Mouse (Mus musculus) embryonic facial prominence, embryonic 11.5 days (tissue): ENCODE results near the gene Fgfr2. TPM values are rescaled to one million over a fixed set of nuclear protein-coding genes. Genes with fewer than 3 reads are reported as not detected.
A peak's percentile ranks its signal among the peaks of the same experiment; 100 is the strongest.

Experiments
- ATAC-seq: fragments of 200-750 bp; cut with Nextera tagmentation; replicated peaks from 2 replicates; pipeline ENCODE4 v1.8.0; 2017; ENCODE audit warnings: low read depth; ENCODE audit not compliant: insufficient number of reproducible peaks, low FRiP score, low TSS enrichment
- DNase-seq: peaks from one replicate; pipeline ENCODE4 v3.0.0-alpha.2; 2015; ENCODE audit warnings: low spot score
- H3K27ac ChIP-seq: fragments of 300-500 bp; sonication (generic); replicated peaks from 2 replicates; pipeline ENCODE4 v1.5.1; 2014; ENCODE audit warnings: mild to moderate bottlenecking, low read depth, low read length, control low read depth
- H3K27me3 ChIP-seq: fragments of 300-500 bp; sonication (generic); 2 replicates; pipeline ENCODE4 v1.6.1; 2014; ENCODE audit warnings: mild to moderate bottlenecking, low read length, moderate library complexity, mixed read lengths; ENCODE audit not compliant: control insufficient read depth, insufficient read depth
- H3K36me3 ChIP-seq: fragments of 300-500 bp; sonication (generic); replicated peaks from 2 replicates; pipeline ENCODE4 v1.6.1; 2014; ENCODE audit warnings: low read depth, mild to moderate bottlenecking, low read length, moderate library complexity, mixed read lengths; ENCODE audit not compliant: control insufficient read depth, insufficient read depth
- H3K4me1 ChIP-seq: fragments of 300-500 bp; sonication (generic); 2 replicates; pipeline ENCODE4 v1.6.1; 2014; ENCODE audit warnings: low read length, mixed read lengths; ENCODE audit not compliant: control insufficient read depth, insufficient read depth
- H3K4me2 ChIP-seq: fragments of 300-500 bp; sonication (generic); 2 replicates; pipeline ENCODE4 v1.6.1; 2014; ENCODE audit warnings: low read depth, mild to moderate bottlenecking, control low read depth, low read length, moderate library complexity
- H3K4me3 ChIP-seq: fragments of 300-500 bp; sonication (generic); 2 replicates; pipeline ENCODE4 v1.5.1; 2014; ENCODE audit warnings: low read depth, low read length, control low read depth
- H3K9ac ChIP-seq: fragments of 300-500 bp; sonication (generic); replicated peaks from 2 replicates; pipeline ENCODE4 v1.6.1; 2014; ENCODE audit warnings: mild to moderate bottlenecking, control low read depth, low read length
- H3K9me3 ChIP-seq: fragments of 300-500 bp; sonication (generic); replicated peaks from 2 replicates; pipeline ENCODE4 v1.6.1; 2016; ENCODE audit warnings: mild to moderate bottlenecking, low read length, inconsistent platforms, mixed read lengths; ENCODE audit not compliant: control insufficient read depth
- WGBS: fragments of 180-500 bp; shearing (Covaris S2); extraction: QIAGEN DNeasy Blood & Tissue Kit; methylation state at CpG from one replicate; pipeline ENCODE4 v1.1.7; 2014; 5-methylcytosine and 5-hydroxymethylcytosine counted together
- polyA plus RNA-seq: library from polyadenylated mRNA; unstranded; fragments of >200 nt; fragmentation: Nextera tagmentation; extraction: Ambion mirVana; gene quantifications from 2 replicates; pipeline ENCODE4 v1.2.1, GENCODE M21; 2014

Gene Fgfr2
- polyA plus RNA-seq, 1 experiment from 2014 or later: 75.6 TPM

- Histone ChIP-seq H3K27me3 (no peaks in the 10 kb centered on the region), H3K4me3 (no peak overlapping the region), H3K4me2 (no peak overlapping the region), H3K27ac (no peak overlapping the region), H3K36me3 (no peaks in the 10 kb centered on the region), H3K4me1 (peaks cover 16% of the 10 kb centered on the region), H3K9me3 (no peaks in the 10 kb centered on the region), H3K9ac (no peak overlapping the region)
- peak; percentile 93 for DNase-seq
- peak; percentile 63 for ATAC-seq
- WGBS: 15% methylated on average over 9 of the region's 9 CpGs
Observed at GRCm38 (mm10) chr7:132656075-132656474, 467.1 kb downstream of the Fgfr2 start.

GRCm38 (mm10) chr7:132654412-132654811 is 468.7 kb downstream of the Fgfr2 start:
- no peak for ATAC-seq
- DNase-seq: no peak
- H3K9ac ChIP-seq: no peak overlapping the region
- no peak overlapping the region for H3K27ac ChIP-seq
- H3K4me1 ChIP-seq: peaks cover 16% of the 10 kb centered on the region
- H3K36me3 ChIP-seq: no peaks in the 10 kb centered on the region
- no peak overlapping the region for H3K4me2 ChIP-seq
- H3K27me3 ChIP-seq: no peaks in the 10 kb centered on the region
- 70% methylated on average over 3 of the region's 3 CpGs for WGBS
- H3K4me3 ChIP-seq: no peak overlapping the region
- no peaks in the 10 kb centered on the region for H3K9me3 ChIP-seq

GRCm38 (mm10) chr7:132646514-132646913 is 476.6 kb downstream of the Fgfr2 start:
- H3K27ac ChIP-seq: no peak overlapping the region
- H3K4me3 ChIP-seq: no peak overlapping the region
- no peaks in the 10 kb centered on the region for H3K27me3 ChIP-seq
- H3K9ac ChIP-seq: no peak overlapping the region
- no peak for DNase-seq
- no peak for ATAC-seq
- no peak overlapping the region for H3K4me2 ChIP-seq
- H3K4me1 ChIP-seq: no peaks in the 10 kb centered on the region
- no peaks in the 10 kb centered on the region for H3K36me3 ChIP-seq
- H3K9me3 ChIP-seq: no peaks in the 10 kb centered on the region
- WGBS: 97% methylated on average over 1 of the region's 1 CpGs

- Histone ChIP-seq H3K9ac (no peak overlapping the region), H3K27ac (no peak overlapping the region), H3K27me3 (no peaks in the 10 kb centered on the region), H3K4me1 (no peaks in the 10 kb centered on the region), H3K4me3 (no peak overlapping the region), H3K9me3 (no peaks in the 10 kb centered on the region), H3K36me3 (no peaks in the 10 kb centered on the region), H3K4me2 (no peak overlapping the region)
- 83% methylated on average over 11 of the region's 11 CpGs for WGBS
- DNase-seq (no peak), ATAC-seq (no peak)
Observed at GRCm38 (mm10) chr7:132644605-132645279, 478.4 kb downstream of the Fgfr2 start.

- no peak overlapping the region for H3K4me3 ChIP-seq
- H3K4me1 ChIP-seq: no peaks in the 10 kb centered on the region
- DNase-seq (no peak), ATAC-seq (0 out of 2 replicates have a peak, but pooled peaks have one; percentile 10)
- no peak overlapping the region for H3K4me2 ChIP-seq
- H3K9me3 ChIP-seq: no peaks in the 10 kb centered on the region
- no peak overlapping the region for H3K9ac ChIP-seq
- no peaks in the 10 kb centered on the region for H3K27me3 ChIP-seq
- WGBS: 79% methylated on average over 1 of the region's 1 CpGs
- H3K36me3 ChIP-seq: no peaks in the 10 kb centered on the region
- H3K27ac ChIP-seq: no peak overlapping the region
Observed at GRCm38 (mm10) chr7:132641606-132642005, 481.5 kb downstream of the Fgfr2 start.

GRCm38 (mm10) chr7:132640946-132641345 is 482.2 kb downstream of the Fgfr2 start:
- WGBS: 24% methylated on average over 9 of the region's 9 CpGs
- H3K4me3 ChIP-seq: no peak overlapping the region
- DNase-seq (no peak), ATAC-seq (0 out of 2 replicates have a peak, but pooled peaks have one; percentile 36)
- H3K9me3 ChIP-seq: no peaks in the 10 kb centered on the region
- no peaks in the 10 kb centered on the region for H3K27me3 ChIP-seq
- no peak overlapping the region for H3K27ac ChIP-seq
- H3K4me1 ChIP-seq: no peaks in the 10 kb centered on the region
- no peaks in the 10 kb centered on the region for H3K36me3 ChIP-seq
- H3K4me2 ChIP-seq: no peak overlapping the region
- H3K9ac ChIP-seq: no peak overlapping the region

- DNase-seq: peak; percentile 81
- ATAC-seq: peak; percentile 74
- Histone ChIP-seq H3K27ac (no peak overlapping the region), H3K36me3 (no peaks in the 10 kb centered on the region), H3K4me1 (no peaks in the 10 kb centered on the region), H3K4me2 (no peak overlapping the region), H3K4me3 (no peak overlapping the region), H3K9me3 (no peaks in the 10 kb centered on the region), H3K27me3 (no peaks in the 10 kb centered on the region; the same call in 1 of the 2 replicates), H3K9ac (no peak overlapping the region)
- WGBS: 55% methylated on average over 12 of the region's 12 CpGs
Observed at GRCm38 (mm10) chr7:132638446-132639087, 484.6 kb downstream of the Fgfr2 start.

- Histone ChIP-seq H3K4me2 (no peak overlapping the region), H3K9me3 (no peaks in the 10 kb centered on the region), H3K9ac (no peak overlapping the region), H3K27ac (no peak overlapping the region), H3K4me1 (no peaks in the 10 kb centered on the region), H3K36me3 (no peaks in the 10 kb centered on the region), H3K4me3 (no peak overlapping the region), H3K27me3 (no peaks in the 10 kb centered on the region; the same call in 1 of the 2 replicates)
- DNase-seq: no peak
- no peak for ATAC-seq
- 17% methylated on average over 12 of the region's 12 CpGs for WGBS
Observed at GRCm38 (mm10) chr7:132637292-132637691, 485.9 kb downstream of the Fgfr2 start.
